Mouse (Mus musculus) ES-E14 (cell line): Measurements from ENCODE around the gene Spin1.

Source experiments
- CHD2 ChIP-seq: IDR thresholded peaks from 2 replicates; pipeline ENCODE4 v1.6.1; 2014; ENCODE audit warnings: mild to moderate bottlenecking, low read depth, low read length, inconsistent platforms
- MAFK ChIP-seq: IDR thresholded peaks from 2 replicates; pipeline ENCODE4 v1.6.1; 2014; ENCODE audit warnings: mild to moderate bottlenecking, low read depth, low read length, inconsistent platforms; ENCODE audit not compliant: insufficient read depth
- ZC3H11A ChIP-seq: IDR thresholded peaks from 2 replicates; pipeline ENCODE4 v1.6.1; 2012; ENCODE audit warnings: low read depth, mild to moderate bottlenecking, inconsistent platforms, low read length, borderline replicate concordance

- TF ChIP-seq ZC3H11A (no peak), MAFK (no peak), CHD2 (no peak)
Measured at GRCm38 (mm10) chr13:51071763-51072276, 28.9 kb upstream of the Spin1 start.
